Mouse (Mus musculus): ENCODE measurements around the gene Tet3. TPM values are rescaled to one million over a fixed set of nuclear protein-coding genes. Genes with fewer than 3 reads are reported as not detected.

The Tet3 gene
- polyA plus RNA-seq, 1 experiment from 2014 or later = 35.8 TPM

DNA sequence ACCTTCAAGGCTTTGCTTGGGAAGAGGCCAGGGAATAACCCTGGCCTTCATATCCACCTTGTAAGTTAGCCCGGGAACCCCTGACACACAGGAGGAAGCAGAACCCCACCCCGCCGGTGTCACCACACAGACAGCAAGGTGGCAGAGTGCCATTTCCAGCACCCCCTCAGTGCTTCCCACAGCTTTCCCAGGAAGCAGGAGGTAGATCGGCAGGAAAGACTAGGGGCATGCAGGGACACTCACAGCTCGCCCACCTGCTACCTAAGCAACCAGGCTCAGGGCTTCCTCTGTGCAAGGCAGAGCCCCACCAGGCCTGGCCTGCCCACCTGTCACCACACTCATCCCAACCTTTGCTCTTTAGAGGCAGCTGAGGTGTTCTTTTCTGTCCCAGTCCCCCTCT, 19.1 kb downstream of the Tet3 start:
- no peak for ATAC-seq (ENCODE audit: insufficient number of reproducible peaks, low FRiP score, low TSS enrichment, low read depth)
- peaks cover 27% of the 10 kb centered on the region for H3K4me1 ChIP-seq (ENCODE audit: control insufficient read depth, insufficient read depth, low read length)
- DNase-seq (ENCODE audit: low spot score) = no peak
- WGBS = 72% methylated on average over 5 of the region's 5 CpGs
- no peak overlapping the region for H3K9ac ChIP-seq (ENCODE audit: low read length)
- no peak overlapping the region for H3K27ac ChIP-seq (replicated peaks; ENCODE audit: low read depth, low read length)
- H3K27me3 ChIP-seq (ENCODE audit: control insufficient read depth, insufficient read depth, low read length) = no peaks in the 10 kb centered on the region
- H3K9me3 ChIP-seq (ENCODE audit: control insufficient read depth, low read length) = no peaks in the 10 kb centered on the region
- H3K36me3 ChIP-seq (ENCODE audit: control insufficient read depth, insufficient read depth, low read length) = no peaks in the 10 kb centered on the region; the same call in 1 of the 2 replicates
- H3K4me2 ChIP-seq (ENCODE audit: low read depth, severe bottlenecking) = peak overlapping the region; percentile 10; the same call in 1 of the 2 replicates
- no peak overlapping the region for H3K4me3 ChIP-seq (ENCODE audit: low read depth, low read length)

DNA sequence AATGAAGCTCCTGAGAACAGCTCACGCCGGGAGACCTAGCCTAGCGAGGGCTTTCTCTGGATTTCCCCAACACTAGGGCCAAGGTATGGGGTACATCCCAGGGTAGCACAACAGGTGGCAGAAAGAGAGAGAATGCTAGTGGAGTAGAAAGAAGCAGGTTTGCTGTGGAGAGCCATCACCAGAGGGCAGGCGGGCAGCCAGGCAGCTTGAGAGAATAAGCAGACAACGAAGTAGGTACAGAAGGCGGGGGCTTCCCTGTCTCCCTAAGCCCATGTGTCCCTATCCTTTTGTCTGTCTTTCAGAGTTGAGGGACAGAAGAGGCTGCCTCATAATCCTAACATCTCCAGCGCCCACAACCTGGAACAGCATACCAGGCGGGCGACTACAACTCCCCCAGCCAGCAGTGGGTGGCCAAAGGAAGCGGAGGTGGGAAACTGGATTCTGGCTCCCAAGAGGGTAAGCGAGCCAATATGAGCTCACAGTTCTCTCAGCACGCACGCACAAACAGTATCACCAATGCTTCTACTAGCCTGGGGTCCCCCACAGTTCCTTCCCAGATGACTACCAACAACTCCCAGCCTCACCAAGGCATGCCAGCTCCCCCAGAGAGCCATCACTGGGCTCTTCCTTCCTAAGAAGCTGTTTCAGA, 19.6 kb downstream of the Tet3 start:
- Histone ChIP-seq H3K9ac (ENCODE audit: low read length) (0 out of 2 replicates have a peak overlapping the region, but pooled peaks have one; percentile 19), H3K36me3 (ENCODE audit: control insufficient read depth, insufficient read depth, low read length) (no peaks in the 10 kb centered on the region; the same call in 1 of the 2 replicates), H3K27me3 (ENCODE audit: control insufficient read depth, insufficient read depth, low read length) (no peaks in the 10 kb centered on the region), H3K9me3 (ENCODE audit: control insufficient read depth, low read length) (no peaks in the 10 kb centered on the region), H3K27ac (replicated peaks; ENCODE audit: low read depth, low read length) (no peak overlapping the region), H3K4me2 (ENCODE audit: low read depth, severe bottlenecking) (no peak overlapping the region), H3K4me1 (ENCODE audit: control insufficient read depth, insufficient read depth, low read length) (peaks cover 22% of the 10 kb centered on the region), H3K4me3 (ENCODE audit: low read depth, low read length) (no peak overlapping the region)
- DNase-seq (ENCODE audit: low spot score) = no peak
- WGBS = 87% methylated on average over 13 of the region's 13 CpGs
- ATAC-seq (ENCODE audit: insufficient number of reproducible peaks, low FRiP score, low TSS enrichment, low read depth) = no peak

DNA sequence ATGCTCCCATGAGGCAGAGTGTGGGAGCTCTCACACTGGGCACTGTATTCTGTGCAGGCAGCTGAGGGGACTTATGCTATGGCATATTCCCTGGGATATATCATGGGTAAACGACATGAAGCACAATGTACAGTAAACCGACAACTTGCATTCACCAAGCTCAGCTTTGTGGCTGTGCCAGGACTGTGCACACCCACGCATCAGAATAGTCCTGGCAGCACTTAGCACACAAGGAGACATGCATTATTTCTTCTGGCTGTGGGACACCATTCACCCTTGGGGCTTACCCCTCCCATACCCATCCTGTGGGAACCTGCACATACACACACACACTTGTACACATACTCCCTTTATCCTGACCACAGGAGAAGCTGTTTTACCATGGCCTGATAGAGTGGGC, 20.3 kb downstream of the Tet3 start:
- 88% methylated on average over 3 of the region's 3 CpGs for WGBS
- Histone ChIP-seq H3K9me3 (ENCODE audit: control insufficient read depth, low read length) (no peaks in the 10 kb centered on the region), H3K27ac (replicated peaks; ENCODE audit: low read depth, low read length) (no peak overlapping the region), H3K4me2 (ENCODE audit: low read depth, severe bottlenecking) (no peak overlapping the region), H3K9ac (ENCODE audit: low read length) (no peak overlapping the region), H3K4me1 (ENCODE audit: control insufficient read depth, insufficient read depth, low read length) (peaks cover 15% of the 10 kb centered on the region), H3K4me3 (ENCODE audit: low read depth, low read length) (no peak overlapping the region), H3K27me3 (ENCODE audit: control insufficient read depth, insufficient read depth, low read length) (no peaks in the 10 kb centered on the region), H3K36me3 (ENCODE audit: control insufficient read depth, insufficient read depth, low read length) (no peaks in the 10 kb centered on the region; the same call in 1 of the 2 replicates)
- ATAC-seq (ENCODE audit: insufficient number of reproducible peaks, low FRiP score, low TSS enrichment, low read depth) (no peak), DNase-seq (ENCODE audit: low spot score) (no peak)

DNA sequence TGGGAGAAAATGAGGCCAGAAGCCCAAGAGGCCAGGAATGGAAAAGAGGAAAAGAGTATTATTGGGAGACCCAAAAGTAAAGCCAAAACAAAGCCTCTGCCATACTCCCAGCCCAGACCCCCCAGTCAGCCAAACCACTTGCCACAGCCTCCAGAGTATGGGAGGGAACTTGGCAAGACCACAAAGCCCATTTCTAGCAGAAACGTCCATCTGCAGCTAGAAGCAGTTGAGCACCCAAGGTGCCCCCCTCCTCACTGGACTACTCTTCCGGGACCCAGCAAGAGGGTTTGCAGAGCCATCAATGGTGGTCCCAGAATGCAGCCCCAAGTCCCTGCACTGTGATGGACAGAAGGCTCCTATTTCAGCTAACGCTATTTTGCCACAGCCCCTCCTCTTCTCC, 21.1 kb downstream of the Tet3 start:
- 62% methylated on average over 3 of the region's 3 CpGs for WGBS
- Histone ChIP-seq H3K36me3 (ENCODE audit: control insufficient read depth, insufficient read depth, low read length) (no peaks in the 10 kb centered on the region; the same call in 1 of the 2 replicates), H3K27me3 (ENCODE audit: control insufficient read depth, insufficient read depth, low read length) (no peaks in the 10 kb centered on the region), H3K27ac (replicated peaks; ENCODE audit: low read depth, low read length) (no peak overlapping the region), H3K4me3 (ENCODE audit: low read depth, low read length) (no peak overlapping the region), H3K4me1 (ENCODE audit: control insufficient read depth, insufficient read depth, low read length) (peaks cover 11% of the 10 kb centered on the region), H3K9ac (ENCODE audit: low read length) (no peak overlapping the region), H3K9me3 (ENCODE audit: control insufficient read depth, low read length) (no peaks in the 10 kb centered on the region), H3K4me2 (ENCODE audit: low read depth, severe bottlenecking) (no peak overlapping the region)
- DNase-seq (ENCODE audit: low spot score) = no peak
- ATAC-seq (ENCODE audit: insufficient number of reproducible peaks, low FRiP score, low TSS enrichment, low read depth) = no peak

DNA sequence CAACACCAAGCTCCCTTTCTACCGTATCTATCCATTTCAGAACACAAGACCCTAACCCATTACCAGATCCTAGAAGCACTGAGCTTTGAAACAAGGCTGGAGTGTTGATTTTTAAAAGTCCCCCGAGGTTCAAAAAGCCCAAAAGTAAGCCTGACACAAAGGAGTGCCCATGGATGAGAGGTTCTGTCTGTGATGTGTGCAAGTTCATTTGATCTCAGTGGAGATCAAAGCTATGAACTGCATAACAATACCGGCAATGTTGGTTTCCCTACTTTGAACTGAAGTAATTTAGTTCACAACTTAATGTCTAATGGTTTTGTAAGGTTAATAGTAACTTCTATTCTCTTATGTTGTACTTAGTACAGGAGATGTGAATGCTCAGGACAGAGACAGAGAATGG, 21.7 kb downstream of the Tet3 start:
- no peaks in the 10 kb centered on the region for H3K27me3 ChIP-seq (ENCODE audit: control insufficient read depth, insufficient read depth, low read length)
- H3K36me3 ChIP-seq (ENCODE audit: control insufficient read depth, insufficient read depth, low read length) = no peaks in the 10 kb centered on the region; the same call in 1 of the 2 replicates
- no peak overlapping the region for H3K9ac ChIP-seq (ENCODE audit: low read length)
- 88% methylated on average over 3 of the region's 3 CpGs for WGBS
- no peak overlapping the region for H3K27ac ChIP-seq (replicated peaks; ENCODE audit: low read depth, low read length)
- H3K4me2 ChIP-seq (ENCODE audit: low read depth, severe bottlenecking) = no peak overlapping the region
- H3K4me1 ChIP-seq (ENCODE audit: control insufficient read depth, insufficient read depth, low read length) = peaks cover 11% of the 10 kb centered on the region
- H3K9me3 ChIP-seq (ENCODE audit: control insufficient read depth, low read length) = no peaks in the 10 kb centered on the region
- DNase-seq (ENCODE audit: low spot score) = no peak
- ATAC-seq (ENCODE audit: insufficient number of reproducible peaks, low FRiP score, low TSS enrichment, low read depth) = no peak
- H3K4me3 ChIP-seq (ENCODE audit: low read depth, low read length) = no peak overlapping the region

DNA sequence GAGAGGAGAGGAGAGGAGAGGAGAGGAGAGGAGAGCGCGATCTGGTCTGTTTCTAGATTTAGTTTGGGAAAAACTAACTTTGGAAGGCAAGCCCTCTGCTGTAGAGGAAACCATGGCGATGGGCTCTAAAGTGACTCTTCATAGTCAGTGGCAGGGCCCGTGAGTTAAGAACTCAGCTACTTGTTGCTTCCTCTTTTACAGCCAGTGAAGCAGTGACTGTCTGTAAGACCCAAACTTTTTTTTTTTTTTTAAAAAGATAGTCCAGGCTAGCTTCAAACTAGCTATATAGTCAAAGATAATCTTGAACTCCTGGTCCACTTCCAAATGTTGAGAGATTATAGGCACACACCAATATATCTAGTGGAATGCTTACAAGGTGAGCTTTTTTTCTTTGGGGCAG, 22.3 kb downstream of the Tet3 start:
- Histone ChIP-seq H3K9me3 (ENCODE audit: control insufficient read depth, low read length) (no peaks in the 10 kb centered on the region), H3K27ac (replicated peaks; ENCODE audit: low read depth, low read length) (no peak overlapping the region), H3K9ac (ENCODE audit: low read length) (no peak overlapping the region), H3K27me3 (ENCODE audit: control insufficient read depth, insufficient read depth, low read length) (no peaks in the 10 kb centered on the region), H3K36me3 (ENCODE audit: control insufficient read depth, insufficient read depth, low read length) (no peaks in the 10 kb centered on the region; the same call in 1 of the 2 replicates), H3K4me3 (ENCODE audit: low read depth, low read length) (no peak overlapping the region), H3K4me1 (ENCODE audit: control insufficient read depth, insufficient read depth, low read length) (peaks cover 11% of the 10 kb centered on the region), H3K4me2 (ENCODE audit: low read depth, severe bottlenecking) (no peak overlapping the region)
- 81% methylated on average over 4 of the region's 4 CpGs for WGBS
- no peak for DNase-seq (ENCODE audit: low spot score)
- no peak for ATAC-seq (ENCODE audit: insufficient number of reproducible peaks, low FRiP score, low TSS enrichment, low read depth)

DNA sequence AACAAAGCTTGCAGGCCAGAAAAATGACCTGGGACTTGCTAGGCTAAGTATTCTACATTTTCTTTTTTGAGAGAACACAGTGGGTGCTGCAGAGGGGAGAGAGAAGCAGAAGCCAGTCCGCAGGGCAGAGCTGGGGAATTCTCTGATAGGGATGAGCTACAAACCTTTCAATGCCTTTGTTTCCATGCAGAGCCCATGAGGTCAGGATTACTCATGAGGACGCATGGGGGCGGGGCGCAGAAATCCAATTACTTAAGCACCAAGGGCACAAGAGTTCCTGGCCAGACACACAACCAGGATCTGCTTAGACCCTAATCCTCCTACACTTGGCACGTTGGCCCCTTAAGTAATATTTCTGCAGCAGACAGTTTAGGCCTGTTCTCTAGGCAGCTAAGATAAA, 23.7 kb downstream of the Tet3 start:
- 77% methylated on average over 5 of the region's 5 CpGs for WGBS
- Histone ChIP-seq H3K4me1 (ENCODE audit: control insufficient read depth, insufficient read depth, low read length) (peaks cover 7% of the 10 kb centered on the region), H3K36me3 (ENCODE audit: control insufficient read depth, insufficient read depth, low read length) (no peaks in the 10 kb centered on the region; the same call in 1 of the 2 replicates), H3K27me3 (ENCODE audit: control insufficient read depth, insufficient read depth, low read length) (no peaks in the 10 kb centered on the region), H3K4me3 (ENCODE audit: low read depth, low read length) (no peak overlapping the region), H3K27ac (replicated peaks; ENCODE audit: low read depth, low read length) (no peak overlapping the region), H3K4me2 (ENCODE audit: low read depth, severe bottlenecking) (no peak overlapping the region), H3K9me3 (ENCODE audit: control insufficient read depth, low read length) (no peaks in the 10 kb centered on the region), H3K9ac (ENCODE audit: low read length) (no peak overlapping the region)
- ATAC-seq (ENCODE audit: insufficient number of reproducible peaks, low FRiP score, low TSS enrichment, low read depth) (no peak), DNase-seq (ENCODE audit: low spot score) (no peak)

DNA sequence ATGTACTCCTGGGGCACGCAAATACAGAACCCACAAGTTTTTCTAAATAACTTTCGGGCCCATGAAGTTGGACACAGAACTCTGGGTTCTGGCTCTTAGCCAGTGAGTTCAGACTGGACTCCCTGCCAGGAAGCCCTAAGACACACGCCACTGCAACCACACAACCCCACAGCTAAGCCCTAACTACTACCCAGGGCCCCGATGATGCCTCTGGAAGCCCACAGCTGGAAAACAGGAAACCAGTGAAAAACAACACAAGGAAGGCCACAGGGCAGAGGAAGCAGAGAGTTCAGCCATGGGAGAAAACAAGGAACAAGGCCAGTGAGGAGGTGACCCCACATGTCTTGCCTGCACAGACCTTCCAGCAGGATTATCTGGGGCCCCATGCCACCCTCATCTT, 25.3 kb downstream of the Tet3 start:
- H3K9ac ChIP-seq (ENCODE audit: low read length) = no peak overlapping the region
- no peak for ATAC-seq (ENCODE audit: insufficient number of reproducible peaks, low FRiP score, low TSS enrichment, low read depth)
- H3K27ac ChIP-seq (replicated peaks; ENCODE audit: low read depth, low read length) = no peak overlapping the region
- no peaks in the 10 kb centered on the region for H3K9me3 ChIP-seq (ENCODE audit: control insufficient read depth, low read length)
- H3K4me1 ChIP-seq (ENCODE audit: control insufficient read depth, insufficient read depth, low read length) = no peaks in the 10 kb centered on the region; the same call in 1 of the 2 replicates
- H3K27me3 ChIP-seq (ENCODE audit: control insufficient read depth, insufficient read depth, low read length) = no peaks in the 10 kb centered on the region
- peaks cover 2% of the 10 kb centered on the region; the same call in 1 of the 2 replicates for H3K36me3 ChIP-seq (ENCODE audit: control insufficient read depth, insufficient read depth, low read length)
- no peak overlapping the region for H3K4me2 ChIP-seq (ENCODE audit: low read depth, severe bottlenecking)
- WGBS = 84% methylated on average over 4 of the region's 4 CpGs
- no peak for DNase-seq (ENCODE audit: low spot score)
- H3K4me3 ChIP-seq (ENCODE audit: low read depth, low read length) = no peak overlapping the region

DNA sequence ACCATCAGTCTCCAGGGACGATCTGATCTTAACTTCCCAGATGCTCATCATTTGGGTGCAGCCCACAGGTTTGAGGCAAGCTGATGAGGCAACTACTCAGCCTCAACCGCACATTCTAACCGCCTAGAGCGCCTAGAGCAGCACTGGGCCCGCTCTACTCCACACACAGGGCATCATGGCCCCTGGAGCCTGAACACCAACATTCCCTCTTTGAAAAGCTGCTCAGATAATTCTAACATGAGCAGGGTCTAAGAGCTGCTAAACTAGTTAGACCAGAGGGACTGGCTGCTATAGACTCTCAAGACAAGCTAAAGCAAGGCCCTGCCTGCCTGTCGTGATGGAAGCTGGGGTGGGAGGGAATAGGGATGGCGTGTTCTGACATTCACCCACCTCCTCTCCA, 25.9 kb downstream of the Tet3 start:
- 83% methylated on average over 7 of the region's 7 CpGs for WGBS
- ATAC-seq (ENCODE audit: insufficient number of reproducible peaks, low FRiP score, low TSS enrichment, low read depth) = no peak
- Histone ChIP-seq H3K9me3 (ENCODE audit: control insufficient read depth, low read length) (no peaks in the 10 kb centered on the region), H3K4me1 (ENCODE audit: control insufficient read depth, insufficient read depth, low read length) (peaks cover 4% of the 10 kb centered on the region; the same call in 1 of the 2 replicates), H3K4me3 (ENCODE audit: low read depth, low read length) (no peak overlapping the region), H3K4me2 (ENCODE audit: low read depth, severe bottlenecking) (no peak overlapping the region), H3K36me3 (ENCODE audit: control insufficient read depth, insufficient read depth, low read length) (peaks cover 2% of the 10 kb centered on the region), H3K27me3 (ENCODE audit: control insufficient read depth, insufficient read depth, low read length) (no peaks in the 10 kb centered on the region), H3K9ac (ENCODE audit: low read length) (no peak overlapping the region), H3K27ac (replicated peaks; ENCODE audit: low read depth, low read length) (no peak overlapping the region)
- DNase-seq (ENCODE audit: low spot score) = no peak

All from limb, embryonic 11.5 days (tissue).